Mouse (Mus musculus) cerebellum, adult 9-11 months (tissue): ENCODE measurements at regions not wholly inside any gene's neighbourhood (a gene's known extent, or its start where the extent isn't known, plus 50 kb on each side); places are given as distances from the start of the nearest gene placed in this dataset.

Experiments used
- DNase-seq: peaks from one replicate; pipeline ENCODE4 v3.0.0; 2022

DNA sequence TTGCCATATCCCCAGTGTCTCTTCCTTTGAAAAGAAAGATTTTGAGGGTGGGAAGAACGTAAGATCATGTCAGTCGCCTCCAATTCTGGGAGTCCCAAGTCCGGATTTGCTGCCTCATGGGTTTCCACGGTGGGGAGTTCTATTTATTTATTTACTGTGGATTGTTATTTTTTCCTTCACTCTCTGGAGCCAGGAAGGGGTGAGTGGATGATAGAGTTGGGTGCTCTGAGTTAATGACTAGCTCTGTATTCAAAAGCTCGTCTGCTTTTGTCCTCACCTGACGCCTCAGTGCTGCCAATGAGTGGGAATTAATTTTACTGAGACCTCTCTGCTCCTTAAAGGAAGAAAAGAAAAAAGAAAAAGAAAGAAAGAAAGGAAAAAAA lies 551.8 kb upstream of the Btbd3 start:
- DNase-seq: no peak

DNA sequence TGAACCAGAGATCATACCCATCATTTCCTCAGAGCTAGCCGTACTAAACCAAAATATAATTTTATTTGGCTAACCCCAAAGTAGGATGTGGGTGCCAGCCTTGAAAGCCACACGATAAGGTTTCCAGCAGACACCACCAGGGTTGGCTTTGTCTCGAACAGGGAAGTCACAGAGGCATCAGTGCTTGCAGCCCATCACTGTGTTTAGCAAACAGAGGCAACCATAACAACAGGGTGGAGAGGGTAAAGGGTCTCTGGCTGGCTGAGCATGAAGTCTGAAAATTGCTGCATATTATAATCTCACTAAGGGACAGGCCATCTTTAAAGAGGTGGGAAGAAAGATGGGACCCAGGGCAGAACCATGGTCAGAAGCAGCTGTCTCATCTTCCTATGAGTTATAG lies 552.3 kb upstream of the Btbd3 start:
- no peak for DNase-seq

DNA sequence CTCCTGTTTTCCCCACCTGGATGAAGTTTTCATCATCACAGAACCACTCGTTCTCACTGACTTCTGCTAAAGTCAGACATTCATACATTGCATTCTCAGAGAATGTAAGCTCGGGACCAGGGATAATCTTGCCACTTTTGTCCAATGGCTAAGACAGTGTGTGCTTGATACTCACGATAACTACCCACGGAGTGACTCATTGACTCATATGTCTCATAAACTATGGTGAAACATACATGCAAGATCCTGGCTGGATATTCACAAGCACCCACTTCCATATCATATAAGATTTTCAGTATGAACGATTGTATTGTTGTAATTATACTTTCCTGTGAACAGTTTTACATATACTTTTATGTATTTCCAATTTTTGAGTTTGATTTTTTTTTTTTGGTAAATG lies 560.5 kb upstream of the Btbd3 start:
- no peak for DNase-seq

DNA sequence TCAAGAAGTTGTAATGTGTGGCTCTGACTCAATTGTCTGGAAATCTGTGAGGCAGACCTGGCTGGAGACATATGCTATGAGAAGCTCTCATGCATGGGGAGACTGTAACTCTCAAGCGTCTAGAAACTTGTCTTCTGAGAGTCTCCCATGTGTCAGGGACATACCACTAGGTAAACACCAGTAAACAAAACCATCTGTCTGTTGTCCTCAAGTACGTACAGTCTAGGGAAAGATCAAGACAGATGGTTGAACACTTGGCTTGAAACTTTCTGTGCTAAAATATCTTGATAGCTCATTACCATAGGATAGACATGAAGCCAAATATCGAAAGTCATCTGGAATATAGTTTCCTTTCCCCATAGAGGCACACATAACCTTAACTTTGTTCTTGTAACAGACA lies 562.3 kb upstream of the Btbd3 start:
- DNase-seq: no peak

DNA sequence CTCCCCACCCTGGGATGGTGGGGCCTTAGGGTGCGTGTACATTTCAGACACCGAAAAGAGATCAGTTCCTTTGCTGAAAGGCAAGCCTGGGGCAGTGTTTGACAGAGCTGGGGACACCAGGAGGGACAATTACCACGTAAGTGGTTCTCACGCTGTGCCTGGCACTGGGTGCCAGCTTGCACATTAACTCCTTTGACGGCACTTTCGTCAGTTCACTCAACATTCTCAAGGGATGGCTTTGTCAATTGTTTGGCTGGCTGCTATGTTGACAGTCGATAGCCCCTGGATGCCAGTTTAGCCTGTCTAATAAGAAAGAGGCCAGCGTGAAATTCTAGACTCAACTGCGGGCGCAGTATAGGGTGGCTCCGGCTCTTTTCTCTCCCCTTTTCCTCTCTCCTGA lies 569.2 kb upstream of the Btbd3 start:
- DNase-seq: no peak

DNA sequence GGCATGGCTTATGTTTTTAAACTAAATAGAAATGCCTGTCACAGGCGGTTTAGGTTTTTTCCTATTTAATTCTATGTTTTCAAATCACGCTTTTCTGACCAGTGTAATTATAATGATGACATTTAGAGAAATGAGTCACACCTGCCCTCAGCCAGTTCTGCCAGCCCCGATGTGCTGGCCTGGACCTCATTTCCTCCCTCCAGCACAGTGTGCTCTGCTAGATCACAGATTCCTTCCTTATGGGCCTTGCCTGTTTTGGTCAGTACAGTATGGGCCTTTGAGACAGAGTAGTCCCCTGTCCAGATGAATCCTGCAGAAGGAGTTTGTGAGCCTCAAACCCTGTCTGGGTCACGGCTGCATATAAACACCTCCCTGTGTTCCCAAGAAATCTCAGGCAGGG lies 569.6 kb upstream of the Btbd3 start:
- DNase-seq: no peak

DNA sequence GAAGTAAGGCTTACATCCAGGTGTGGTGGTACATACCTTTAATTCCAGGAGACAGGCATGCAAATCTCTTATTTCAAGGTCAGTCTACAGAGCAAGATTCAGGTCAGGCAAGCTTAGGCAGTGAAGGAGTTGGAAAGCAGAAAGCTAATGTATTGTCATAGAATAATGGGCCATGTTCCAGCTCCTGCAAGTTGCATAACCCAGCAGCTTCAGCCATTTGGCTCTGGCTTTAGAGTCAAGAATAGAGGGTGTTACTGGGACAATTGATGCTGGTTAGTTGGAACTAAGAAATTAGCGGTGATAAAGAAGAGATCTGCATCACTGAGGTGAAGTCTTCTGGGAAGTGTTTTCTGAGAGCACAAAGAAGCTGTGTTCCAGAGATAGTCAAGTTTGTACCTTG lies 565.3 kb upstream of the Jag1 start:
- no peak for DNase-seq

DNA sequence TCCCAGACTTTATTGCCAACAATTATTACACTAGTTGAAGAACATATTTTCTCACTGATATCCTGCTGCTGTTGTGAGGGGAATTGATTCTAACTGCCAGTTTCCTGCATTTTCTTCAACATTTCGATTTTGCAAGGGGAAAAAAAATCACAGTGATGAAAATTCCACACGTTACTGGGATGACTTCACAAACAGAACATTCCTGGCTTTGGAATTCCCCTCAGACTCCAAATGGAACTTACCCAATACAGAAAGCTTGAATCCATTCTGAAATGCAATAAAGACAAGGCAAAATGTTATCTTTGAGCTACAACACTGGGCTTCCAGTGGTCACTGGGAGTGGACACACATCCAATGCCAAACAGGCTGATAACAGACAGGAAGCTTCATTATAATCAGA lies 546.7 kb upstream of the Jag1 start:
- no peak for DNase-seq

DNA sequence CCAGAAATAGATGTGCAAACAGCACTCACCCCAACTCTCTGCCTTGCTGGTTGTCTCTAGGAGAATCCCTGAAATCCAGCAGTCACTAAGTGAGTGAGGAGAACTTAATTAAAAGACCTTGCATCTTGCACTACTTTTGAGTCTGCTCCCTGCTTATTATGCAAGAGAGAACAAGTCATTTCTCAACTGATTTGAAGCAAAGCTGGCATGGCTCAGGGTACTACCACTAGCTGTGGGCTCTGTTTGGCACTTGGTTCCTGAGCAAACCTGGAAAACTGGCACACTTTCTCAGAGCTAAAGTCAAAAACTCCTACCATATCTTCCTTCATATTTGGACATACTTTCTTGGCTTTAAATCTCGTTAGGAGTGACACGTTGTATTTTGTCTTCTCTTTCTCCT lies 545.8 kb upstream of the Jag1 start:
- DNase-seq: no peak

DNA sequence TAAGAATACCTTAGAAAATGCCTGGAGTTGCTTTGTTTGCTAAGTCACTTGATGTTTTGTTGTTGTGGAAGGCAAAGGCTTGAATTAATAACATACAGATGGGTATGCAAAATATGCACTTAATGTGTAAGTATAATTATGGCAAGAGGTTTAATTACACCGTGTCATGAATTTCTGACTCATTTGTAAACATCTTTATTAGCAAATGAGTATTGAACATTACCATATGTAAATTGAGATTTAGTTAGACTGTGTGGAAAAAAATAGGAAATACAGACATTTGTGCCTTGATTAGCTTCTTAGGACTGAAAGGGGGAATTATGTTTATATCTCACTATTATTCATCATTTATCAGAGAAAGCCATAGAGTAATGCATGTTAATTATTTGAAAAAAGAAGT lies 544.0 kb upstream of the Jag1 start:
- no peak for DNase-seq

DNA sequence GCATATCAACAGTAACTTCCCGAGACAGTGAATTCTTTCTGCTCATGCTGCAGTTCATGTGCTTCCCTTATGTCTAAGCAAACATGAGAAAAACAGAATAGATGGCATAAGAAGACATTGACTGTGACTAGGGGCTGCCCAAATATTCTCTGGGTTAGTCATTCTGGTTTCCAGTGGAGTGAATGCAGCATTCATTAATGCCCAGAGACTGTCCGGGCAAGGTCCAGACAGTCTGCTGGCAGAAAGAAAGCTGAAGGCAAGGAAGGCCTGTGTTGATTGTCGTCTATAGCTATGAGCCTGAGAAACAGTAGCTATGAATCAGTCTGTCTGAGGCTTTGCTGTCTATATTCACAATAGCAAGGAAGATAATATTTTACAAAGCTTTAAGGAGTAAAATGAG lies 537.9 kb upstream of the Jag1 start:
- no peak for DNase-seq

DNA sequence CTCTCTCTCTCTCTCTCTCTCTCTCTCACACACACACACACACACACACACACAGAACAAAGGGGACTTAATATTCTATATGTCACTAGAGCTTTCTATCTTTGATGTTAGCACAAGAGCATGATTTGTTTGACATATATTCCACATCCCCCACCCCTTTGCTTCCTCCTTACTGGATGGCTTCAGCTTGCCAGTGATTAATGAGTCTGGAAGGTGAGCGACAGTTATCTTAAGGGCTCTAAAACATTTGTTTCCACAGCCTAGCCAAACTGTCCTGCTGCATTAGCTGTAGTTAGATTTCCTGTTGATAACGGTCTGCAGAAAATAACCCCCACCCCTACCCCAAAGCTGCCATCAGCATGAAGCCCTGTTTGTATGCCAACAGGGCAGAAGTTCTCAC lies 527.7 kb upstream of the Jag1 start:
- DNase-seq: no peak

DNA sequence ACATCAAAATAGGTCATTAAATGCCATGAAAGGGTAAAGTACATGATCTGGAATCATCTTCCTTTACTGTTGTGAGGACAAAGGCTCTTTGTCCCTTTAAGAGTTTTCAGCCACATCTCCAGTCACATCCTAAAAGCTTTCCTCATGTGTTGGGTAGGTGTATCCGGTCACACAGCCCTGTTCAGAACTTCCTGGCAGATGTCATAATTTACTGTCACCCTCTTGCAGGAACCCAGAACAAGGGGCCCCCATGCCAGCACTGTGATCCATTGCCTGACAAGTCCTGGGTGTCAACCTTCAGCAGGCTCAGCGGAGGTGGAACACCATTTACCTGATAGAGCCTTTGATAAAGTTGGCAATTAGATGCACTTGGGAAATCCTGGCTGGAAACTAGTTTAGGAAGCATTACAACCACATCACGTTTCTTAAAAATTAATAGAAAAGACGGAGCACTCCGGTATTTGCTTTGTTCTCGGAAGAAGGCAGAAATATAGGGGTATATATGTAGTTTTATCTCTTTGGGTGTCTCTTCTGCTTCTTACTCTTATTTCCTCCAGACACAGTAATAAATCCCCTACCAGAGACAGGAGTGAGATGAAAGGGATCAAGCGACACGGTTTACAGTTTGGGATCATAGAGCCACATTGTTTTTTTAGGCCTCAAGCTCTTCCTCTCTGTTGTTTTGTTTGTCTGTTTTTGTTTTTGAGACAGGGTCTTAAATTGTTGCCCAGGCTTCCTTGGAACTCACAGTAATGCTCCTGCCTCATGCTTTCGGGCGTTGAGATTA lies 527.0 kb upstream of the Jag1 start:
- no peak for DNase-seq

DNA sequence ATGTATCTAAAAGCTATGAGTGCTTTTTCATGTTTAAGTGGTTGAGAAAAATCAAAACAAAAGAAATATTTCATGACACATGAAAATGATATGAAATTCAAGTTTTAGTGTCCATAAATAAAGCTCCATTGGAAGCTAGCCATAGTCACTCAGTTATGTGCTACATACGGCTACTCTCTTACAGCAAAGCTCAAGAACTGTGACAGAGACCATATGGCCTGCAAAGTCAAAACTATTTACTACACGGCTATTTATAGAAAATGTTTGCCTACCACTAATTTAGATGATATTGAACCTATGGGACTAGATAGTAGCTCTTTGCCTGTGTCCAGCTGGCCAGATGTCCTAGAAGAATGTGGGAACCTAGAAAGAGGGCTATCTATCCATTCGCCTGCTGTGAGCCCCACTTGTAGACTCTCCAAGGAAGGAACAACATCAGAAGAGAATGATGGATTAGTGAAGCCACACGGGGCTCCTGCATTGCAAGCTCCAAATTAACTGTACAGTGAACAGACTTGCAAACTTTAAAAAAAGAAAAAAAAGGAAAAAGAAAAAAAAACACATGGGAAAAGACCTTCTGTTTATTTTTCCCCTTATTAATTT lies 518.7 kb upstream of the Jag1 start:
- DNase-seq: no peak

DNA sequence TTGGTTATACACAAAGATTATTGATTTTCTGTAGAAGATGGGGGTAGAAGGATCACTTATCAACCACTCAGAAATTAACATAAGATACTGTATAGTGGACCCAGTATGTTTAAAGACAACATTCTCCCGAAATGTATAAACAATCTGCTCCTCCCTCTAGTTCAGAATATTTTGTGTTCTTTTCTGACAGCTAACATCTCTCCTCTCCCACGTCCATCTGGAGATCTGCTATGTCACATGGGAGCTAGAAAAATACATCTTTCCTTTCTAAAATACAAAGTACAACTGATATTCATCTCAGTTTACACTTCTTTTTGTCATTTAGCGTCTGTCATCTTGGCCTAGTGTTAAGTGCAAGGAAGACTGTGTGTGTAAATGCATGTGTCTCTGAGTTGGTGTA lies 500.2 kb upstream of the Jag1 start:
- no peak for DNase-seq

DNA sequence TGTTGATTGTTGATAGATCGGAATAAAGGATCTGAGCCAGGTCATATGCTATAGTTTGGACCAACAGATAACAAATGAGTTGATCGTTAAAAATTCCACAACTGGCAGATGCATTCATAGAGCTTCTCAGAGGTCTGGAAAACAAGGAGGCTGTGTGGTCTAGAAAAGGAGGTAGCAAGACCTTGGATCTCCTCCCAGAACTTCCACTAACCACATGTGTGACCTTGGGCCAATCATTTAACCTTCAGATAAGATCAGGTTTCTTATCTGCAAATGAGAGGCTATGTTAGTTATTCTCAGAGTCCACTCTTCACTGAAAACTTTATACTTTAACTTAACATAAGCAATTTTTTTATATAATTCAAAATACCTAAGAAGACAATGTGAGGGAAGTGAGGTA lies 497.3 kb upstream of the Jag1 start:
- no peak for DNase-seq

DNA sequence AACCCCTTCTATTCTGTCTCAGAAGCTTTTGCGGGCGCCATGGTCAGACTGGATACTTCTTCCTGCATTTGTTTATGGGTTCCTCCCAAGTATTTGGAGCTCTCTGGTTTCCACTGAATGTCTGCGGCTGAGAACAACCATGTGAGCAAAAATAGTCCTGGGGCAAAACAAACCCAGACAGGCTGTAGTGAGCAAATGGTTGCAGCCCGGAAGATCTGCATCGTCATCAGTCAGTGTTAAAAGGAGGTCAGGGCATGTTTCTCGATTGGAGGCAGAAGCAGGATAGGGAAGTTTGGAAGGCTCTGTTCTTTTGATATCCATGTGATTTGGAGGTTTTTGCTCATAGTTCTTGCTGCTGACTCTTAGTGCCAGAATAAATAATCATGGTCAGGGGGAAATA lies 492.1 kb upstream of the Jag1 start:
- no peak for DNase-seq

DNA sequence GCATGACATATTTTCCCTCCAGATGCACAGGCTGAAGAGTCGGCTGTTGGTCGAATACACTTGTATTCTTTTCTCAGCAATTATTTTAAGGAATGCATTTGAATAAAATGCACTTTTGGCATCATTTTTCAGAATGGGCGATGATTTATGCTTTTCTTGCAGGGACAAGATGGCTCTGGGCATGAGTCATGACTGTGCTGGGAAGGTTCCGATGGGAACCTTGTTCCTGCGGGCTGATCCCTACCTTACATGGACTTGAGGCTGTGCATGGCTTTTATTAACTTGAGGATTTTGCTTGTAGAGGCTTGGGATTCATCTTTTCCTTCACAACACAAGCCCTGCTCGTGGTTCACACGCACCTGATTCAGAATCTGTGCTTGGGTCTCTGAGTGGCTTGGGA lies 481.7 kb upstream of the Jag1 start:
- no peak for DNase-seq

DNA sequence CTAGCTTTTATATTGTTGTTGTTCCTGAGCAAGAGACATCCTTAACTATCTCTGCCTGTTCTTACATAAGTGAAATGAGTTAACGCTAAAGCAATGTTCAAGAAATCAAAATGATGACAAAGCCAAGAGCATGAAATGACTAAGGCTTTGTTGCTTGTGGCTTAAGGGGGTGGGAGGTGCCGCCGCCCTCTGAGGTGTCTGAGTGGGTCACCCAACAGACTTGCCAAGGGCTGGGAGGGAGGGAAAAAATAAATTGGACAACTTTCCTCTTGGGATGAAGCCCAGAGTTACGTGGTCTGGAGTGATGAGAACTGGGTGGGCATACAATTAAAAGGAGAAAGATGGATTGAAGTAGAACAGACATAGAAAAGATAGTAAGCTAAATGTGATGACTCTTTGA lies 478.1 kb upstream of the Jag1 start:
- DNase-seq: no peak

DNA sequence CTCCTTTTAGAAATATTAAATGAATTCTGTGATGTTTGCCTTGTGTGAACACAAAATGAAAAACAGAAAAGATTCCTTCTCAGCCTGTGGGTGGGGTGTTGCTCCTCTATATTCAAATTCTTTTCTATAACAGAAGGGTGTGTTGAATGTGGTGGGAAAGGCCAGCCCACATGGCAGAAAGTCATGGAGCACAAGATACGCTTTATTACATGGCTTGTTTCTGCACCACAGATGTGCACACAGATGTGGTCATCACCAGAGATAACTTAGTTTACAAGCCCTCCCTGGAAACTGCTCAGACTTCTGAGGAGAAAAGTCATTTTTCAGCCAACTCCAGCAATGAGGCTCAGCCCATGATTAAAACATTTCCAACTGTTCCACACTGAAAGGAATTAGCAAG lies 475.1 kb upstream of the Jag1 start:
- no peak for DNase-seq

DNA sequence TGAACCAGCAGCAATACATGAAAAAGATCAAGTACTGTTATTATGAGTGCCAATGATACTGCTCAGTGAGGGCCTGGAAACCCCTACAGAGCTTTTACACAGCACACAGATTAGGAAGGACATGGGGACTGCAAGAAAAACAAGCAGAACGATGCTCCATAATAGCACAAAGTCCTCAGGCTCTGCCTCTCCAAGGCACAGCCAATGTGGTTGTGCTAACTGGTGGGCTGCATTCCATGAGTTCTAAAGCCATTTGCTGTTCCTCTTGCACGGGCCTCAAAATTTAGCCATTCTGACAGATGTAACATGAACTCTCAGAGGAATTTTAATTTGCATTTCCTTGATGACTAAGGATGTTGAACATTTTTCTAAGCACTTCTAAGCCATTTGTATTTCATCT lies 465.0 kb upstream of the Jag1 start:
- DNase-seq: no peak

DNA sequence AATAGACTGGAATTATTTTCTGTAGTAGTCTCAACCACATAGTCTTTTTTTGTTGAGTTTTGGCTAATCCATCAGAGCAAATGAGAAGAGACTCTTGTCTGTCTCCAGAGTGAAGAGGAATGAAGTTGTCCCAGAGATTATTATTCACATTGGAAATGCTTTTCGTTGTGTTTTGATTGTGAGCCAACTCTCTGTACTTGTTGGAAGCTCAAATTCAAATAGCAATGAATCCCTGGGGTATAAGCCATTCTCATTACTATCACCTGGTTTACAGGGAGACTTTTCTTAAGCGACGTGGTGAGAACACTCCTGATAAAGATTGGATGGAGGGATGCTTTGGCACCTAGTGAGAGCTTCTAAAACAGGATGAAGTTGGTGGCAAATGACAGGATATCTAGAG lies 459.3 kb upstream of the Jag1 start:
- DNase-seq: no peak

DNA sequence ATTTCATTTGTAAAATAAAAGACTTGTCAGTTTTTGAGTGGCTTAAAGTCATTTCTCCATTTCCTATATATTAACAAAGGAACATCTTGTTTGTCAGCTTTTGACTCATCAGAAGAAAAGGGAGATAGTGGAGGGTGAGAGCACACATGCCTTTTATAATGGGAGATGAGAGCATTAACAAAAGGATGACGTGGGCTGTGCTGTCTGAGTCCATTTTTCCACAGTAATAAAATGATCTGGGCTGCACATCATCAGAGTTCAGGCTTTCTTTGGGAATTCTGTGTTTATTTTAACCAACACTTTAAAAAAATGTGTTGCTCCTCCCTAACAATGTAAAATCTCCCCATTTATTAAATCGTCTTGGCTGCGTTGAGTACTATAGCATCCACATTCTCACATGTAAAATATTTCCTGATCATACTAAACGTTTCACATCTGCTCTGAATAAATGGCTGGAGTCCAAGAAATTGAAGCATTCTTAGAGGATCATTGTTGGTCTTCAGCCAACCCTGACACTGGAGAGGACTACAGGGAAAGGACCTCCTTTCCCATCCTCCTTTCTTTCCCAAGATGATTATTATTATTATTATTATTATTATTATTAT lies 458.5 kb upstream of the Jag1 start:
- no peak for DNase-seq

DNA sequence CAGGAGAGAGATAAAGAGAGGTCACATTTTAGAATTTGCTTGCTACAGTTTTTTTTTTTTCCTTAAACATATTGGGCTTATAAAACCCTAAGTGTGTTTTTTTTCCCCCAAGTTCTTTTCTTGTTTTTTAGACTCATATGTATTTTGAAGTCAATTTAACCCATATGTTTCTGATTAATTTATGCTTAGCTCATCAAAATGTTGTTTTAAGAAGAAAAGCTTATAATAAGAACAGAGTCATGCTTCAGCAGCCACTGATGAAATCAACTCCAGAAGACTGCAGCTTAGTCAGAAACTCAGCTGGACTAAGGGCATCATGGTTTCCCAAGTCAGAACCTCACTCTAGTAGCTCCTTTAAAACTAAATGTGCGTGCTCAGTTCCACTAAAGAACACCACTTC lies 454.7 kb upstream of the Jag1 start:
- DNase-seq: no peak

DNA sequence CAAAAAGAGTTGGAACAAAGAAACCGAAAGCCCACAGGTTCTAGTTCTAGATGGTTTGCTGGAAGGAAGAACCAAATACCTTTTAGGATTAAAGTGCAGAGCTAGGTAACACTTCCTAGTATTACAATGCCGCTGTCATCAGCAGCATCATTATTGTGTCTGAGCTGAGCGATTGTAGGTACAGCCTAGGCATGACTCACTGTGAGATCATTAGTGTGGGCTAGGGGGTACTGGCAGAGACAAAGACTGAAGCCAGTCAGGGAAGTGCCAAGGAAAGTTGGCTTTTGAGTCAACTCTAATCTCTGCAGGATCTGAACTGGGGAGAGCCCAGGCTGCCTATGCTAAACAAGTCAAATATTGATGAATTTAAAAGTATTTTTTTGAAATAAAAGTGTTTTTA lies 450.2 kb upstream of the Jag1 start:
- DNase-seq: no peak
